27 mouse cellular contexts compared by ENCODE assay signal in genomic region chr3:21292774-21293173, GRCm38 (mm10).
A peak's percentile ranks its signal among the peaks of the same experiment; 100 is the strongest.
DNase-seq lines count a peak whose midpoint lies in the region; ATAC-seq and TF ChIP-seq lines count a peak whose summit lies in the region.
"Had no signal": no experiment of that assay in that cellular context is flagged by ENCODE, and none has a peak within 500 bp of the region (broad histone marks: within the 10 kb centered on the region; RNA-seq: fewer than 3 reads in every experiment).

No protein-coding gene starts in this region.

- H3K9ac ChIP-seq in midbrain, embryonic 13.5 days (replicated peaks) = no peak overlapping the region
- H3K9ac ChIP-seq in midbrain, embryonic 14.5 days (replicated peaks; ENCODE audit: low read length) = no peak overlapping the region
- H3K9ac ChIP-seq: embryonic facial prominence, embryonic 12.5 days; embryonic facial prominence, embryonic 15.5 days; heart, embryonic 13.5 days; hindbrain, embryonic 14.5 days had no signal

- peak; percentile 50; the same call in 1 of the 2 replicates for ATAC-seq in midbrain, embryonic 13.5 days
- ATAC-seq in midbrain, embryonic 14.5 days (ENCODE audit: low FRiP score, low TSS enrichment) = no peak
- ATAC-seq in erythroblast, adult 5-6 weeks (replicated peaks; ENCODE audit: low FRiP score, poor library complexity, severe bottlenecking) = no peak
- ATAC-seq: activated CD4-positive, CD25-positive, alpha-beta regulatory T cell, adult 4 months; CD4-positive, CD25-positive, alpha-beta regulatory T cell, adult 4 months; forebrain, embryonic 14.5 days; hindbrain, postnatal 0 days; inflammation-experienced regulatory T-cells, adult 6 months had no signal

- H3K4me3 ChIP-seq in midbrain, embryonic 13.5 days (replicated peaks) = no peak overlapping the region
- no peak overlapping the region for H3K4me3 ChIP-seq in midbrain, embryonic 14.5 days (replicated peaks; ENCODE audit: low read depth, low read length)
- H3K4me3 ChIP-seq: embryonic facial prominence, embryonic 12.5 days; embryonic facial prominence, embryonic 15.5 days; erythroblast, embryonic 14.5 days; heart, adult 2 months; heart, embryonic 10.5 days; heart, embryonic 13.5 days had no signal

- H3K9me3 ChIP-seq in midbrain, embryonic 13.5 days = no peaks in the 10 kb centered on the region
- no peaks in the 10 kb centered on the region for H3K9me3 ChIP-seq in midbrain, embryonic 14.5 days (ENCODE audit: control insufficient read depth, low read length)
- H3K9me3 ChIP-seq: embryonic facial prominence, embryonic 12.5 days; embryonic facial prominence, embryonic 15.5 days; heart, embryonic 10.5 days; heart, embryonic 13.5 days had no signal

- H3K4me1 ChIP-seq in midbrain, embryonic 13.5 days (replicated peaks) = no peaks in the 10 kb centered on the region
- H3K4me1 ChIP-seq in midbrain, embryonic 14.5 days (ENCODE audit: control insufficient read depth, insufficient read depth, low read length) = no peaks in the 10 kb centered on the region
- H3K4me1 ChIP-seq: embryonic facial prominence, embryonic 12.5 days; embryonic facial prominence, embryonic 15.5 days; heart, embryonic 10.5 days; heart, embryonic 13.5 days had no signal

- no peak overlapping the region for H3K27ac ChIP-seq in midbrain, embryonic 13.5 days
- no peak overlapping the region for H3K27ac ChIP-seq in midbrain, embryonic 14.5 days (replicated peaks; ENCODE audit: low read depth, low read length)
- H3K27ac ChIP-seq: embryonic facial prominence, embryonic 12.5 days; embryonic facial prominence, embryonic 15.5 days; heart, adult 2 months; heart, embryonic 10.5 days; heart, embryonic 13.5 days; hindbrain, embryonic 14.5 days; hindbrain, postnatal 0 days had no signal

- DNase-seq in midbrain, embryonic 14.5 days = no peak
- peak; percentile 6 for DNase-seq in Muller cell, postnatal 12 days (ENCODE audit: inconsistent ontology term)
- DNase-seq in brain, embryonic 14.5 days (ENCODE audit: low read depth) = peak; percentile 42
- no peak for DNase-seq in cerebellum, postnatal 25 days
- DNase-seq: adrenal gland, adult 8-10 months; adrenal gland, postnatal 25 days; cerebellum, adult 18-20 months; cerebellum, adult 9-10 months; cerebellum, postnatal 14 days; gastrocnemius, postnatal 10 days; gastrocnemius, postnatal 36 days; heart, adult 2 months; heart, postnatal 14 days; heart, postnatal 4 days had no signal

- no peaks in the 10 kb centered on the region for H3K27me3 ChIP-seq in midbrain, embryonic 13.5 days
- H3K27me3 ChIP-seq in midbrain, embryonic 14.5 days (ENCODE audit: control insufficient read depth, insufficient read depth, low read length) = no peaks in the 10 kb centered on the region
- H3K27me3 ChIP-seq: embryonic facial prominence, embryonic 12.5 days; embryonic facial prominence, embryonic 15.5 days; heart, embryonic 13.5 days had no signal

- no peaks in the 10 kb centered on the region for H3K36me3 ChIP-seq in midbrain, embryonic 13.5 days
- no peaks in the 10 kb centered on the region for H3K36me3 ChIP-seq in midbrain, embryonic 14.5 days (ENCODE audit: control insufficient read depth, insufficient read depth, low read length)
- H3K36me3 ChIP-seq: embryonic facial prominence, embryonic 12.5 days; embryonic facial prominence, embryonic 15.5 days; heart, embryonic 10.5 days; heart, embryonic 13.5 days had no signal

- WGBS in midbrain, embryonic 13.5 days = 68% methylated on average over 1 of the region's 1 CpGs
- 49% methylated on average over 1 of the region's 1 CpGs for WGBS in midbrain, embryonic 14.5 days

- TF ChIP-seq POLR2A in brain, embryonic 14.5 days (IDR thresholded peaks at IDR 0.05; ENCODE audit: borderline replicate concordance, extremely low read depth, insufficient read depth, insufficient read length, poor library complexity, severe bottlenecking) = no peak

- no peak for TF ChIP-seq CTCF in brain, embryonic 14.5 days (IDR thresholded peaks at IDR 0.05; ENCODE audit: borderline replicate concordance, extremely low read depth, insufficient read depth, insufficient read length)

- H3K4me2 ChIP-seq in midbrain, embryonic 13.5 days (replicated peaks) = no peak overlapping the region
- no peak overlapping the region for H3K4me2 ChIP-seq in midbrain, embryonic 14.5 days (ENCODE audit: low read length)
- H3K4me2 ChIP-seq: embryonic facial prominence, embryonic 12.5 days; embryonic facial prominence, embryonic 15.5 days; heart, embryonic 13.5 days; hindbrain, embryonic 14.5 days had no signal

Comparison
In these comparisons a context has a peak if more than half of its experiments do, and no peak if none do; other contexts are left out.
1. DNase-seq: peak in Muller cell, postnatal 12 days (single experiment) and brain, embryonic 14.5 days (single experiment); none in midbrain, embryonic 14.5 days (single experiment) and cerebellum, postnatal 25 days (0 of 2).